Mouse (Mus musculus) inflammation-experienced regulatory T-cells, adult 6 months (primary cell): ENCODE measurements around the gene Scn5a. TPM values are rescaled to one million over a fixed set of nuclear protein-coding genes. Genes with fewer than 3 reads are reported as not detected.

Source experiments
- ATAC-seq: one replicate; pipeline ENCODE4 v1.8.0; 2017
- polyA plus RNA-seq, 3 experiments: library from polyadenylated mRNA; unstranded; fragments of 100-300 nt; shearing (Covaris generic); gene quantifications; one replicate each; pipeline ENCODE4 v1.2.1; 2017

Scn5a gene
- polyA plus RNA-seq, 3 experiments from 2014 or later, result not detected

DNA sequence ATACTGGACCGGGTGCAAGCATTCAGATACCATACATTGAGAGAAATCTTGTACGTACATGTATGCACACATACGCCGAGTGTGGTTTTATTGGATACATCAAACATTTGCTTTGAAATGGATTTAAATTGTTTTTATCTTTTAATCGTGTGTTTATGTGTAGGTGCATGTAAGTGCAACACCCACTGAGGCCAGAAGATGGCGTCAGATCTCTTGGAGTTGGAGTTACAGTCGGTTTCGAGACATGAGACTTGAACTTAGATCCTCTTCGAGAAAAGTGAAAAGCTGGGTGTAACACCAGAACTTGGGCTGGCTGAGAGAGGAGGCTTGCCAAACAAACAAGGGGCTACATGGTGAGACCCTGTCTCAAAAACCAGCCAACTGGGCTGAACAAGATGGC lies 75.2 kb downstream of the Scn5a start:
- no peak for ATAC-seq

DNA sequence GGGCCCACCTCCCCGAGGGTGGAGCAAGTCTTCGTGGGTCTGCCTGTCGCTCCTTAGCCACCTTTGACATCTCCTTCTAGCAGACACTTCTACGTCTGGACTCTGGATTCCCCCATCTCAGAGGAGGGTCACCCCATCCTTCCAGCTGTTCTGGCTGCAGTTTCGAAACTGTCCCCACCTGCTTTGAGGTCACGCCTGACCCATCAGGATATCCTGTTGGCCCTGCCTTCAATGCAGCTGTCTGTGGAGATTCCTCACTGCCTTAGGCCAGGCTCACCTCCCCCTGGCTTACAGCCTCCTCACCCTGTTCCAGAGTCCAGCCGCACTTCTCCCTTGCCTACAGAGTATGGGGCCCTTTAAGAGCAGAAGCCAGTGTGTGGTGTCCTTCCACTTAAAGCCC lies 79.9 kb downstream of the Scn5a start:
- ATAC-seq, result no peak

DNA sequence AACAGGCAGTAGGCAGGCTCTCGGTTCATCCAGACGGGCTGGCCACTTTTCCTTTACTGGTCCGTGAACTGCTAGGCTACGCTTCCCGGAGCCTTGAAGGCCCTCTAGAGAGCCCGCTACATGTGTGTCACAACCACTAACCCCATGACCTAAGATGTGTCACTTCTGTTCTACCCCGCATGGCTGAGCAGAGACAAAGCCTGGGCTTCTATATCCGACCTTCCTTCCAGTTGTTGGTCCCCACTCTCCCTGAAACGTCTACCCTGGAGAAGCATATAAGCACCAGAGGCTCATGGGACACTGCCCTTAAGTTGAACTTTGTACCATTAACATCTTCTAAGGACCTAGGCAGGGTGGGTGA lies 80.6 kb downstream of the Scn5a start:
- no peak for ATAC-seq

DNA sequence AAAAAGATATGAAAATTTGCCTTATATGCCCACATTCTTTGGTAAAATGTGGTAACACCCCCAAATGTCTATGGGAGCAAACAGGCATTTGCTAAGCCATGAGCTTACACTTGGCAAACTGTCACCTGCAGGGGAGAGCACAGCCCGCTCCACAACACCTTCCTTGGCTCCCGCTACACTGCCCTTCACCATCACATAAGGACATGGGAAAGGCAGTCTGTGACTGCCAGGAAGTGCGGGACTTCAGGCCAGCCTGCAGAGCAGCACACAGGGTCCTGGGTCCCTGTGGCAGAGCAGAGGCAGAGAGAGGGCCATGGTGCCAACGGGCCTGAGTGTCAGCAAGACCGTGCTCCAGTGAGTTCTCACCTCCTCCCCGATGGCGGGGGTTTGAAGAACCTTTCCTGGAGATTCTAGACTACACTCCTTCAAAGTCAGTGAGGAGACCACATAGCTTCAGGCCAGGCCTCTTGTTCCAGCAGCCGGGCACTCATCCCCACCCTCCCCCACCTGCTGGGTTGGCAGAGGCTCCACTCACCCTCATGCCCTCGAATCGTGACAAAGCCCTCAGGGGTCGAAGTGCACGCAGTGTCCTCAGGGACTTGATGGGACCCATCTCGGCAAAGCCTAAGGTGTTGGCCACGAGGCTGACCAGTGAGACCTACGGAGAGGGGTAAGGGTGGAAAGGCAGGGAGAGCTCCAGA lies 81.1 kb downstream of the Scn5a start:
- ATAC-seq, result no peak

DNA sequence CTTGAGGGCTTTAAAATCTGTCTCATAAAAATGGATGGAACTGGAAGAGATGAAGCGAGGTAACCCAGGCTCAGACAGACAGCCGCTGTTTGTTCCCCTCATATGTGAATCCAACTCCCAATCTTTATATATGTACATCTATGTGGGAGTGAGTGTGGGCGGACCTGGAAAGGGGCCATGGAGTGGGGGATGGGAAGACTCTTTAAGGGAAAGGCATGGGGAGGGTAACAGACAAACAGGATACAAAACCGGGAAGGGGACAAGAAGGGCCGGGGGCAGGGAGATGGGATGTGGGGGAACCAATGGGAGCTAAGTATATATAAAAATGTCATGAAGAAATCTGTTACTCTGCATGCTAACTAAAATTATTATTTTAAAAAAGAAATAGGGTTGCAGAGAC lies 81.9 kb downstream of the Scn5a start:
- ATAC-seq, result no peak

DNA sequence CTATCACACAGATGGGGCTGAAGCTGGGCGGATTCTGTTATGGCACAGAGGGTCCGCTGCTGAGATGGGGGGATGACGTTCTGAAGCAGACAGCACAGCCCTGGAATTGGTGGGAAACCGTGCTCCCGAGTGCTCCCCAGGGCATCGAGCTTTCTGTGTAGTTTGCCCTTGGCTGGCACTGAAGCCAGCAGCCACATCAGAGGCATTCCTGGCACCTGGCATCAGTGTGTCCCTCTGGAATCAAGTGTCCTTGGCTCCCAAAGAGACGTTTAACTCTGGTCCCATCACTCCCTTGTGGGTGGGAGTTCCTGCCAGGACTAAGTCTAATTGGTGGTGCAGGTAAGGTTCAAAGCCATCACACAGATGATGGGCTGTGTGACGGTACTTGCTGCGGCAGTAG lies 82.5 kb downstream of the Scn5a start:
- ATAC-seq, result no peak

DNA sequence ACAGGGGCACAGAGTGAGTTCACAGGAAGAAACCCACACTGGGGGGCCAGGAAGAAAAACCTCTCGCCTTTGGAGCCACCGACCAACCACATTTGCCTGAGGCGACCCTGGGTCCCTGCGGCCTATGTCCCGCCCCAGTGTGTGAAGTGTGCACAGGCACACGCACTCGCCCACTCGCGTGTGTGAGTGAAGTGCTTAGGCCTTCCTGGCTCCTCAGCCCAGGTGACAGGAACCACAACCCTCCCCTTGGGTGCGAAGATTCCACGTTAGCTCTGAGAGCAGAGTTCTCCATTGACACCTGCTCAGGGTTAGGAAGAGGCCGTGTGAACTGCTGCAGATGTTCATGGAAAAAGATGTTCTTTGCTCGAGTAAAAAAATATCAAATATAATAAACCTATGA lies 93.9 kb downstream of the Scn5a start:
- no peak for ATAC-seq

DNA sequence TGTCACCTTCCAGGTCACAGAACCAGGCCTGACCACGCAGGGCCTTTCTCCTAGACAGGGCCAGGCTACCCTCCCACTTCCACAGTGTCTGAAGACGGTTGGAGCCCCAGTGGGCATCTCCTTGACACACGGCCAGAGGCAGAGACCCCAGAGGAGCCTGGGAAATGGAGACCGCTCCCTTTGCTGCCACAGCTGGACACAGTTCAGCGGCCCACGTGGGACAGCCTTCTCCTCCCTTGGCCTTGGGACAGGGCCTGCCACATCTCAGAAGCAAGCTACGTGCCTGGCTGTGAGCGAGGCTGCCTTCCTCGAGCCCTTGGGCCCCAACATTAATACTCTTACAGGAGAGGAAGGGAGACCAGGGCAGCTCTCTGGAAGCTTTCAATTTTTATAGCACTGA lies 94.4 kb downstream of the Scn5a start:
- no peak for ATAC-seq

DNA sequence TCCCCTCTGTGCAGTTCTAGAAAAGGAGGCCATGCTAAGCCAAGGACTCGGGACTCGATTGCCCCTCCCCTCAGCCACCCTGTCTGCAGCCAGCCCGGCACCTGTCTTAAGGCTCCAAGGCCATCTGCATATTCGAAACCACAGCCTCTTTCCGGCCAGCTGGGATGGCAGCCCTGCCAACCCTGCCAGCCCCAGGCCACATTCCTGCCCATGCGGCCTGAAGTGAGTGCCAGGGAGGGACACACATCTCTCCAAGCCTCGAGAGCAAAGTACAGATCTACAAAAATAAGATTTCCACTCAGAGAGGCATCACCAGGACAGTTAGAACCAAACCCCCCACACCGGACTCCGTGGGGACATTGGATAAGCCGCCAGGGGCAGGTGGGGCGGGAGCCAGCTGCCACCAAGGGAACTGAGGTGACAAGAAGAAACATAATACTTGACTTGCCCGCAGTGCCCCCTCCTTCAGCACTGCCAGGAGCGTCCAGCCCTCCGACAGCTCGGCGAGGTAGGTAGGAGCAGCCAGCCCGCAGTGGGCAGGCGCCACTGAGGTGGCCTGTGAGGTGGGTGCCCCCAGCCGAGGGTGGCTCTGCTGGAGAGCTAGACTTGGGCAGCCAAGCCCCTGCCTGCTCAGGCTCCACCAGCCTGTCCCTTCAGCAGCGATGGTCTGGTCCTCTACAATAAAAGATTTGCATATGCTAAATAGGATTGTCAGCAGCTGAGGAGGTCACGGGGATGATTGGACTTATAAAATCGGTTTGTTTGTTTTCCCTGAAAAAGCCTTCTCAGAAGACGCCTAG lies 95.1 kb downstream of the Scn5a start:
- no peak for ATAC-seq

DNA sequence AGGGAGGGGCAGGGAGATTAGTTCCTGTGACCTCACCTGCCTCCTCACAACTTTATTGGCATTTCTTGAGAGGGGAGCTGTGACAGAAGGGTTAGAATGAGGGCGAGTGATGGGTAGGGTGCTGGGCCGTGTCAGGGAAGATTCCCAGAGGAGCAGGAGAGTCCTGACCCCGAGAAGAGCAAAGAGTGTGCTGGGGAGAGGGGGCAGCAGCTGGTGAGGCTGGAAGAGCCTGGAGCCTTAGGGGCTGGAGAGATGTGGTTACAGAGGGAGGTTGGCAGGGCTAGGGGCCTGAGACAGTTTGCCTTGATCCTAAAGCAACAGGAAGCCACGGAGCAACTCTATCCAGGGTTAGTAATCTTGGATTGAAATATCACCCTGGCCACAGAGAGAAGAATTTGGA lies 97.2 kb downstream of the Scn5a start:
- ATAC-seq, result no peak

DNA sequence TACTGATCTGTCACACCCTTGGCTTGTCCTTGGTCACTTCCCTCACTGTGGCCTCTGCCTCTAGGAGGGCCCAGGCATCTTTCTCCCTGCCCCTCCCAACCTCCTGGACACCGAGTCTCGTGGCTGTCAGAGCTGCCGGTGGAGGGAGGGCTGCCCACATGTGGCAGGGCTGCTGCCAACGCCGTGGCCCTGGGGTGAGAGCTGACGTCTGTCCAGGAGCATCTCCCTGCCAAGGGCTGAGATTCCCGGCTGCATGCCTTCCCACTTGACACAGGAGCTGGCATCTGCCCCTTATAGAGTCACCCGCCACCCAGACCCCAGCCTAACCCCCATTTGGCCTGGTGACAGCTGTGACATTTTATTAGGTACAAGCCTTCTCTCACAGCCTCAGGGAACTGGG lies 99.5 kb downstream of the Scn5a start:
- no peak for ATAC-seq

DNA sequence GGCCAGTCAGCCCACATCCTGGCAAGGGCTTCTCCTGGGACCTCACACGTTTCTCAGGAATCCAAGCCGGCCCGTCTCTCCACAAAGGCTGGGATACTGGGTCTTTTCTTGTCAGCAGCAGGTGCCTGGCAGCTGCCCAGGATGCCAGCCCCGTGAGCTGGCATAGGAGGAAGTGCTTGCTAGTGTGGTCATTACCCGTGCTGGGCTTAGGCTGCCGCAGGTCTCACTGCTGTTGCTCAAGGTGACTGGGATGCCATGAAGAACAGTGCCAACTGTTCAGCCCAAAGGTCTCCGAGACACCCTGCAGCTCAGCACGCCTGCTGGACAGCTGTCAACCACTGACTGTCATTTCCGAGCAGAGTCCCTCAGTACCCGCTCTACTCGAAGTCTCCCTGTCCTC lies 100.5 kb downstream of the Scn5a start:
- ATAC-seq, result no peak

DNA sequence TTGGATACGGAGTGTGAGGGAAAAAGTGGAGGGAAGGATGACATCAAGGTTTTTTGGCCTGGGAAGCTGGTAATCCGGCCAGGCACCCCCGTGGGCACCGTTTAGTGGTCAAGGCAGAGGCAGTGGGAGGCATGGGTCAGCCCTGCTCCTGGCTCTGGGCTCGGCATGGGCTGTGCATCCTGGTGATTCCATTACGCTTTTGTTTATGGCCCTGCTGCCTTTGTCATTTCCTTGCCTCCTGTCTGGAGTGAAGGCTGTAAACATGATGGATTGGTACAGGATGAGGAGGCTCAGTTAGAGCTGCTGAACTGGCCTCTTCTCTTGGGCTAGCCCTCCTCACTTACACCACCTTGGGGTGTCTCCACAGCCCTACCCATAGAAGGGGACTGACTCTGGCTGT lies 101.1 kb downstream of the Scn5a start:
- ATAC-seq, result no peak

DNA sequence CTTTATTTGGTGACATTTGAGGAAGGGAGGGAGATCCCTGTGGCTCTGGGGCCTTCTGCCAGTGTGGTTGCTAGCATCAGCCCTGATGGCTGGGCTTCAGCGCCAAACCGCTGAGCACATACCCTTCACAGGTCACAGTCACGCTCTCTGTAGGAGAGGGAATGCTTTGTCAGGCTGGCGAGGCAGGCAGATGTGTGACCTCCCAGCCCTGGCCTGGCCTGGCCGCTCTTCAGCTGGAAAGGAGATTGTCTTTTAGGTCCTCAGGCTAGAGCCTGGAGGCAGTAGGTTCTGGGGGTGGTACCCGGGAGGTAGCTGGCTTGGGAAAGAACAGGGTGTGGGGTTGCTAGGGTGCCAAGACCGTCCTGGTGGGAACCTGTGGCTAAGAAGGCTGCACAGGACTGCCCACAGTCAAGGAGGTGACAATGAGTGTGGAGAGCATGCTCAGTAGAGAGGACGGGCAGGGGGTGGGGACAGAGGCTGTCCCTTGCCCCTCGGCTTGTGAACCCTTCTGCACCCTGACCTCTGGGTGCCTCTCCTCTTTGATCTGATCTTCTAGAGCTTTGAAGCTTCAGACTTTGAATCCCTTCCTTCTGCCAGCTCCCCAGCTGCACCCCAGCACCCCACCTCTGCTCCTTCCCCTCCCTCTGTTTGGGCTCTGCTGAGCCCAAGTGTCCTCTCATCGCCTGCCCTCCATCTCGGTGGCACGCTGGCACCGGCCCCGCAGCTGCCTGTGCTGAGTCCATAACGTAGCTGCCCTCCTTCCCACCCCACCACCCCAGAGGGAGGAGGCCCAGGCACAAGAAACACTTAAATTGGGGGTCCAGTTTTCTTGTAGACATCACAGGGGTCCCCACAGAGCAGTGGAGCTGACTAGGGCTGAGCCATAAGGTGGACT lies 103.9 kb downstream of the Scn5a start:
- ATAC-seq, result no peak

DNA sequence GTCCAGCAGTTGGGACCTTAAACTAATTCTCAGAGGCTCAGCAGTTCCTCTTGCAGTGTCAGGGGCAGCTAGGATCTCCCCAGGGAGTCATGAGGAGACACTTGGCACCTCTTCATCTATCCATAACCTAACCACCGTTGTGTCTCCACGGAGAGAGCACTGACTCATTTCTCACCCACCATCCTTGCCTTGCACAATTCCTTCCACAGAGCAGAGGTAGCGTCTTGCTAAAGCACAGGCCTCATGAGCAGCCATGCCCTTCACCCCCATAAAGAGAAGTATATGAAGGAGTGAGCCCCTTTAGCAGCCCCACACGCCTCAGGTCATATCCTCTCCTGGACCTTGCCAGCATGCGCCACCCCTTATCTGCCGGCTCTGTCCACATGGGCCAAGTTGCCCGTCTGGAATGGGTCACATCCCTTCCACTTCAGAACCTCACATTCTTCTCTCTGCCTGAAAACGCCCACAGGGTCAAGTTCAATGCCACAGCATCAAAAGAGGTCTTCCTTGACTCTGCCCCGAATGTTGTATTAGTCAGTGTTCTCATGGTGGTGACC lies 105.1 kb downstream of the Scn5a start:
- ATAC-seq, result no peak

DNA sequence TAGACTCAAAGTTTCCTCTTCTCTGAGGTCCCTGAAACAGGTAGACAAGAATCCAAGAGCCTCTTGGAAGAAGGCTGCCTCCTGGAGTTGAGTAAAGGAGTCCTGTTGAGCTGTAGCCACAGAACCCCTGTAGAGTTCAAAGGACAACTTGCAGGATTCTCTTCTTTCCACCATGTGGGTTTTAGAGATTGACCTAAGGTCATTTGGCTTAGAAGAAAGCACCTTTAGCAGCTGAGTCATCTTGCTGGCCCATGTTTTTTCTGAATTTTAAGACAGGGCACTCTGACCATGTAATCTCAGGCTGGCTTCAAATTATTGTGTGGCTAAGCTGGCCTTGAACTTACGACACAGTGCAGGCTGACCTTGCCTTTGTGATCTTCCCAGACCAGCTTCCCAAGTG lies 105.8 kb downstream of the Scn5a start:
- no peak for ATAC-seq

DNA sequence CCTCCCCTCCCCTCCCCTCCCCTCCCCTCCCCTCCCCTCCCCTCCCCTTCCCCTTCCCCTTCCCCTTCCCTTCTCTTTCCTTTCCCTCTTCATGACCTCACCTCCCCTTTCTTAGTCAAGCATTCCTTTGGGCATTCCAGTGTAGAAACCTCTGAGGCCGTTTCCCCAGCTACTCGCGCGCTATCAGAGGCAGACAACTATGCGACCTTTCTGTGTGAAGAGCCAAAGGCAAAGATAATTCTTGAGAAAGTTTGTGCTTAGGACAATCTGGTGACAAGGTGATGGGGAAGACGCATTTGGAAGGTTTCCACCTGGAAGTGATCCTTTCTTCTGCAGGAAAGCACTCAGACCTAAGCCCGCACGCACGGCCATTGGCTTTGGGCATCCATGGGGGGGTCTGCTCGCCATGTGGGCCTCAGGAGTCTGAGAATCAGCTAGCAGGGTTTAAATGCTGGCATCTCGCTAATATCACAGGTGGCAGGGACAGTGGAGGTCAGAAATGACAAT lies 106.4 kb downstream of the Scn5a start:
- no peak for ATAC-seq

DNA sequence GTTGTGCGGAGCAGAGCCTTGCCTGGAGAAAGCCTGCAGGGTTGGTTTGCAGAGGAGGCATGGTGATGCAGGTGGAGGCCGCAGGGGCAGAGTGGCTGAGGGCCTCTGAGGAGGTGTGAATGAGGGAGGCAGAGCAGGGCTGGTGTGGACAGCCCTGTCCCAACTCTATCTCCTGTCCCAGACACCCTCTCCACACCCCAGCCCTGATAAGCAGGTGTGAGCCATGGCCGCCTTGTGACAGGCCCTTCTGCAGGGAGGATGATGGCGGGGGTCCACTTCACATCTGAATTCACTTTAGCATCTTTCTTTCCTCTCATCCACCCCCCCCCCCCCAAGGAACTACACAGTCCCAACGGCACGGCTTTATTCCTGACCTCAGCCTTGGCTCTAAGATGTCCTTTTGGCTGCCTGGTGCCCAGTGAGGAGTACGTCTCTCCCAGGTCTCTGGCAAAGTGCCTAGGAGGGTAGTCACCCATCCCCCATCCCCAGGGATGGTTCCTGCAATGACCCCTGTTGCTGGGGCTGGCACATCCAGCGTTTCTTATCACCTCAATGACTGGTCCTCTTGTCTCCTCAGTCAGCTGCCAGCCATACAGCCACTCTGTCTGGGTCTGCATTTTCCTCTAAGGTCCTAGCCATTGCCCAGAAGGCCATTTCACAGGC lies 109.0 kb downstream of the Scn5a start:
- ATAC-seq, result no peak

DNA sequence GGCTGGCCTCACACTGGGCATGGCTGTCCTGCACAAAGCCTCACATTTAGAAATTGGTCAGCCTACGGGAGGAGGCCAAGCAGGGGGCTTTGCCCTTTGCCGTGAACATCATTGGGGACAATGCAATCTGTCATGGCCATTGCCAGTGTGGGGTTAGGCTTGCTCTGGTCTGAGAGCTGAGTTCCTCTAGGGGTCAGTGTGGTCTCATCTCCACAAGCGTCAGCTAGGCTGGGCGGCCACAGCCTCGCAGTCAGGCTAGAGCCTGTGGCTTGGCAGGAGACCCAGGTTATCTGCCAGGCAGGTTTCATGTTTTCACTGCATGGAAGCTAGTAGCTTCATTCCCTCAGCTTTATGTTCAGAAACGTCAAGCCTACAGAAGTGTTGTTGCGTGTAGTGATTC lies 113.2 kb downstream of the Scn5a start:
- ATAC-seq, result no peak

DNA sequence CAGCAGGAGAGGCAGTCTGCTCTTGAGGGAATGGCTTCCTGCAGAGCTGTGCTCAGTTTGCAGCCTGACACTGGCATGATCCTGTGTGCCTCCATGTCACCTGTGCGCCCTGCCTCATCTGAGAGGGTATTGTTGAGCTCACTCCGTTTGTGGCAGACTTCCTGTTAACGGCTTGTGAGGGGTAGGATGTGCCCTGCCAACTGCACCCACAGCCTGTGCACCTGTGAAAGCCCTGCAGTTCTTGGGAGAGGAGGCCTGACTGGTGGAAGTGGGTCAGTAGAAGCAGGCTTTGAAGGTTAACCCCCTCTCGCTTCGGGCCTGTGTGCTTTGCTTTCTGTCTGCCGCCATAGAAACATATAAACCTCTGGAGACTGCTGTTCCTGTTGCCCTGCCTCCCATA lies 113.8 kb downstream of the Scn5a start:
- ATAC-seq, result no peak

DNA sequence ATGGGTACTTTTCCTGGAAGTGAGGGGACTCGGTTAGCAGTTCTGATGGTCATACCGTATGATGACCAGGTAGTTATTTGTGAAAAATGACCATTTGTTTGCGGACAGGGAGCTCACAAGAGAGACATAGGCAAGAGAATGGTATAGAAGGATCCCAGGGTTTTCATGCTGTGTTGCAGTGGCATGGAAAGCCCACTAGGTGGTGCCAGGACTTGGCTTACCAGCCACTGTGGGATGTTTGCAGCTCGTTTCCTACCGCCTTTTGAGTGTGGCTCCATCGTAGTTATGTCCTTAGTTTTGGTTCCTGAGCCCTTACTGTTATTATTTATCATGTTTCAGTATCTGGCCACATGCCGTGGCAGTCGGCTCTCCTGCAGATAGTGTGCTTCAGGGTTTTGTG lies 118.4 kb downstream of the Scn5a start:
- peak; percentile 54 for ATAC-seq

DNA sequence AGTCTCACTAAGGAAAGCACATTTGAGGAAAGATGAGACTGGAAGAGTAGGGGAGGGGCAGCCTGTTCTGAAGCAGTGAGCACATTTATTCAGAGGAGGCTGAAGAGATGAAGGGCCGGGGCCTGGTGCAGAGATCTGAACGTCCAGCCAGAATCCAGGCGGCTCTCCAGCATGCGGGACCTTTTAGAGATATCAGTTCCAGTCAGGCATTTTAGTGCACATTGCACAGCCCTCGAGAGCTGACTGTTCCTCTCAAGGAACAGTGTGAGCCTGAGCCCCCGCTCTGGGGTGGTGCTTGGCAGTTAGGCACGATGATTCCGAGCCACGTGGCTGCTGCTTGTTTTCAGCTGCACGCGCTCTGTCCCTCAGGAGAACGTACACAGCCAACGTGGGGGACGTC lies 121.7 kb downstream of the Scn5a start:
- ATAC-seq, result no peak
